Mouse (Mus musculus) cortical plate, adult 2 months (tissue): ENCODE results near the gene Il6st.

ENCODE experiments used
- CTCF ChIP-seq: fragments of 200-500 bp; IDR thresholded peaks from 2 replicates; pipeline ENCODE4 v1.5.1; 2011; ENCODE audit warnings: mild to moderate bottlenecking, control low read depth, low read length; ENCODE audit not compliant: insufficient read depth; ENCODE audit errors: extremely low read depth
- POLR2A ChIP-seq: fragments of 200-500 bp; IDR thresholded peaks from 2 replicates; pipeline ENCODE4 v1.6.1; 2011; ENCODE audit warnings: mild to moderate bottlenecking, low read length, control low read depth; ENCODE audit not compliant: insufficient read depth; ENCODE audit errors: extremely low read depth

DNA sequence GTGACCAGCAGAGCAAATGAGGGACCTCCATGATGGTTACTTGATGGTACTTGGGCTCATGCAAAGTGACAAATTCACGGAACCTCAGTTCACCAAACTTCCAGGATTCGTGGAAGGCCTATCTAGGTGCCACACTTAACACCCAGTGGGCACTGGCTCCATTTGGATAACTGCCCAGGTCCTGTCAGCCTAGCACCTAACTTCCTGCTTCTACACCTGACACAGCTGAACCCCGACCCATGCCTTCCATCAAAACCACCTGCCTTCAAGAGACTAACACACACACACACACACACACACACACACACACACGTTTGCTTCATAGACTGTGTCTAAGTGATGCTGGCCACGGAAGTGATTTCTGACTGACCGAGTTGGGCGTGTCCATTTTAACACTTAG lies 47.9 kb downstream of the Il6st start:
- TF ChIP-seq CTCF (no peak), POLR2A (no peak)
